Mouse (Mus musculus) liver, embryonic 14.5 days (tissue): ENCODE measurements around the gene Slc25a44.

Source experiments
- CTCF ChIP-seq: IDR thresholded peaks from 2 replicates; pipeline ENCODE4 v1.5.1; 2016; ENCODE audit warnings: antibody characterized with exemption, low read depth, control low read depth
- EP300 ChIP-seq: IDR thresholded peaks from 2 replicates; pipeline ENCODE4 v1.6.1; 2016; ENCODE audit warnings: antibody characterized with exemption, low read depth

DNA sequence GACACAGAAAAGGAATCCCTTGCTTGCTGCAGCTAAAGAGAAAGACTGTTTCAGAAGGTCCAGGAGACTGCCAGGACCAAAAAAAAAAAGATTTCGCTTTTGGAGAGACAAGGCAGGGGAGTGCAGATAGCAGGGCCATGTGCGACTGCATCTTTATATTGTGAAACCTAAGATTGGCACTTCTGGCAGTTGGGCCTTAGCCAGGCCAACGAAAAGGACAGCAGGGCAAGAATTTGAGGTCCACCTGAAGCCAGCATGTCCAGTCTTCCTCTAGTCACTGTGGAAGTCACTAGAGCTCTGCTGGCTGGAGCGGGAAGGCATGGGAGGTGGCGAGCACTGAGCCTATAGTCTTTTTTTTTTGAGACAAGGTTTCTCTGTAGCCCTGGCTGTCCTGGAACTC, 16.0 kb downstream of the Slc25a44 start:
- TF ChIP-seq EP300 (no peak), CTCF (no peak)
